Mouse (Mus musculus): Measurements from ENCODE around the gene Serpinb7.
A peak's percentile ranks its signal among the peaks of the same experiment; 100 is the strongest.

Gene Serpinb7

GRCm38 (mm10) chr1:107399355-107399754 lies at the start of gene Serpinb7:
TSS of gene Serpinb7 (plus strand) at chr1:107399655.
- DNase-seq = no peak

GRCm38 (mm10) chr1:107350392-107350791 lies 49.1 kb upstream of the Serpinb7 start:
- no peak for DNase-seq

GRCm38 (mm10) chr1:107351115-107351514 lies 48.3 kb upstream of the Serpinb7 start:
- DNase-seq = no peak

GRCm38 (mm10) chr1:107353046-107353445 lies 46.4 kb upstream of the Serpinb7 start:
- DNase-seq = no peak

- no peak for DNase-seq
These were observed 38.6 kb upstream of the Serpinb7 start, which contains the start of gene Serpinb11 for GRCm38 (mm10) chr1:107360898-107361297. TSS of gene Serpinb11 (plus strand) at chr1:107361198.

- no peak for DNase-seq
These were observed 33.5 kb upstream of the Serpinb7 start for GRCm38 (mm10) chr1:107365973-107366372.

- no peak for DNase-seq
These were observed 30.5 kb upstream of the Serpinb7 start for GRCm38 (mm10) chr1:107368944-107369343.

GRCm38 (mm10) chr1:107376952-107377351 lies 22.5 kb upstream of the Serpinb7 start:
- no peak for DNase-seq

GRCm38 (mm10) chr1:107378368-107378767 lies 21.1 kb upstream of the Serpinb7 start:
- no peak for DNase-seq

- DNase-seq = no peak
These were observed 18.0 kb upstream of the Serpinb7 start for GRCm38 (mm10) chr1:107381491-107381890.

- no peak for DNase-seq
These were observed 17.1 kb upstream of the Serpinb7 start for GRCm38 (mm10) chr1:107382404-107382803.

GRCm38 (mm10) chr1:107384532-107384931 lies 14.9 kb upstream of the Serpinb7 start:
- no peak for DNase-seq

GRCm38 (mm10) chr1:107389753-107390152 lies 9.7 kb upstream of the Serpinb7 start:
- no peak for DNase-seq

- DNase-seq = no peak
These were observed 2.0 kb upstream of the Serpinb7 start for GRCm38 (mm10) chr1:107397481-107397880.

GRCm38 (mm10) chr1:107402082-107402481 lies 2.6 kb downstream of the Serpinb7 start:
- DNase-seq = no peak

GRCm38 (mm10) chr1:107414650-107415049 lies 15.2 kb downstream of the Serpinb7 start:
- no peak for DNase-seq

- DNase-seq = no peak
These were observed 23.0 kb downstream of the Serpinb7 start for GRCm38 (mm10) chr1:107422487-107422886.

GRCm38 (mm10) chr1:107431253-107431652 lies 31.8 kb downstream of the Serpinb7 start:
- DNase-seq = no peak

GRCm38 (mm10) chr1:107435528-107435927 lies 36.1 kb downstream of the Serpinb7 start:
- DNase-seq = no peak

- DNase-seq = no peak
These were observed 40.0 kb downstream of the Serpinb7 start for GRCm38 (mm10) chr1:107439462-107439861.

- DNase-seq = no peak
These were observed 45.9 kb downstream of the Serpinb7 start for GRCm38 (mm10) chr1:107445352-107445751.

GRCm38 (mm10) chr1:107447228-107447931 lies 47.9 kb downstream of the Serpinb7 start:
- no peak for DNase-seq

GRCm38 (mm10) chr1:107479909-107480308 lies 80.5 kb downstream of the Serpinb7 start:
- no peak for DNase-seq

- peak; percentile 51 to 79 for DNase-seq
These were observed 82.0 kb downstream of the Serpinb7 start for GRCm38 (mm10) chr1:107481452-107481851.

GRCm38 (mm10) chr1:107489577-107489976 lies 90.1 kb downstream of the Serpinb7 start:
- DNase-seq = no peak

Data from kidney, postnatal 25 days (tissue).